Mouse (Mus musculus): ENCODE measurements at regions not wholly inside any gene's neighbourhood (a gene's known extent, or its start where the extent isn't known, plus 50 kb on each side); places are given as distances from the start of the nearest gene placed in this dataset.

DNA sequence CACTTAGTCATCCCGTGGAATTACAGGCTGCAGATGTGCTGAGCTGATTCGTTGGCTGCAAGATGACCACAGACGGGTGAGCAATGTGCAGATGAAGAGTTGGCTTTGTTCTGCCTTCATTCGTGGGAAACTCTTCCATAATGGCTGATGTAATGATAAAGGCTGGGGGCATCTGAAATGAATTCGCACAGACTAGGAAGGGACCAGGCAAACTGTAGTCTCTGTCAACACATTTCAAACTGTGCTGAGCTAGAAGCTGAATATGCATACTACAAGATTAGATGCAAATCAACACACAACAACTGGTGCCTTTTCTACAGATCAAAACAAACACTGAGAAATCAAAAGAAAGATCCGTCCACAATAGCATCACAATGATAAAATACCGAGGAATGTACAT lies 58.1 kb downstream of the Gm21962 start:
- no peak for TF ChIP-seq CTCF (IDR thresholded peaks at IDR 0.05; ENCODE audit: insufficient read depth, low read length)
- no peak for TF ChIP-seq POLR2A (IDR thresholded peaks at IDR 0.05; ENCODE audit: borderline replicate concordance, extremely low read depth, low read depth, low read length)

All from lung, adult 2 months (tissue).